In genomic region chr11:114630044-114630443, GRCm38 (mm10) we compare ENCODE assay signal across 16 mouse cellular contexts. TPM values are rescaled to one million over a fixed set of nuclear protein-coding genes. Genes with fewer than 3 reads are reported as not detected.
A peak's percentile ranks its signal among the peaks of the same experiment; 100 is the strongest.
DNase-seq lines count a peak whose midpoint lies in the region; ATAC-seq and TF ChIP-seq lines count a peak whose summit lies in the region.
"Had no signal": no experiment of that assay in that cellular context is flagged by ENCODE, and none has a peak within 500 bp of the region (broad histone marks: within the 10 kb centered on the region; RNA-seq: fewer than 3 reads in every experiment).

No protein-coding gene starts in this region.

- H3K27me3 ChIP-seq in cerebellum, adult 2 months (ENCODE audit: control insufficient read depth, insufficient read depth, low read length): no peaks in the 10 kb centered on the region
- H3K27me3 ChIP-seq in liver, embryonic 14.5 days (ENCODE audit: control insufficient read depth, insufficient read depth, low read length): no peaks in the 10 kb centered on the region
- no peaks in the 10 kb centered on the region for H3K27me3 ChIP-seq in ES-Bruce4 (ENCODE audit: control insufficient read depth, insufficient read depth, low read length, poor library complexity, severe bottlenecking)
- H3K27me3 ChIP-seq: limb, embryonic 15.5 days; stomach, embryonic 15.5 days had no signal

- no peak overlapping the region for H3K4me3 ChIP-seq in cerebellum, adult 2 months (replicated peaks; ENCODE audit: insufficient read depth, low read depth, low read length)
- no peak overlapping the region for H3K4me3 ChIP-seq in liver, embryonic 14.5 days (ENCODE audit: insufficient read depth in 1 of 2, low read depth in 2 of 2, low read length in 2 of 2)
- no peak overlapping the region for H3K4me3 ChIP-seq in ES-Bruce4 (ENCODE audit: low read depth, low read length)
- H3K4me3 ChIP-seq: erythroblast, embryonic 14.5 days; hindbrain, embryonic 13.5 days; limb, embryonic 15.5 days; neural tube, embryonic 13.5 days; stomach, embryonic 15.5 days had no signal

- H3K9ac ChIP-seq in liver, embryonic 14.5 days (replicated peaks): no peak overlapping the region
- no peak overlapping the region for H3K9ac ChIP-seq in ES-Bruce4 (ENCODE audit: low read depth, poor library complexity, severe bottlenecking)
- H3K9ac ChIP-seq: hindbrain, embryonic 13.5 days; limb, embryonic 15.5 days; neural tube, embryonic 13.5 days; stomach, embryonic 15.5 days had no signal

- H3K9me3 ChIP-seq in liver, embryonic 14.5 days (ENCODE audit: control insufficient read depth, low read length): no peaks in the 10 kb centered on the region; the same call in 1 of the 2 replicates
- no peaks in the 10 kb centered on the region for H3K9me3 ChIP-seq in ES-Bruce4 (replicated peaks; ENCODE audit: control insufficient read depth, insufficient read depth, low read length, poor library complexity, severe bottlenecking)
- H3K9me3 ChIP-seq: hindbrain, embryonic 13.5 days; stomach, embryonic 15.5 days had no signal

- no peaks in the 10 kb centered on the region for H3K4me1 ChIP-seq in cerebellum, adult 2 months (ENCODE audit: control insufficient read depth, insufficient read depth, low read length)
- no peaks in the 10 kb centered on the region for H3K4me1 ChIP-seq in liver, embryonic 14.5 days (replicated peaks; ENCODE audit: control insufficient read depth in 2 of 2, insufficient read depth in 2 of 2, low read length in 1 of 2)
- H3K4me1 ChIP-seq in ES-Bruce4 (ENCODE audit: control insufficient read depth, insufficient read depth, low read length): no peaks in the 10 kb centered on the region
- H3K4me1 ChIP-seq: limb, embryonic 15.5 days; stomach, embryonic 15.5 days had no signal

- peak; percentile 30; the same call in 1 of the 2 replicates for TF ChIP-seq CTCF in cerebellum, adult 2 months (IDR thresholded peaks at IDR 0.05; ENCODE audit: borderline replicate concordance, insufficient read depth, low read depth, low read length)
- TF ChIP-seq CTCF in liver, embryonic 14.5 days (IDR thresholded peaks at IDR 0.05; ENCODE audit: low read depth): peak; percentile 49
- TF ChIP-seq CTCF in ES-Bruce4 (IDR thresholded peaks at IDR 0.05; ENCODE audit: low read depth, low read length): peak; percentile 52

- ATAC-seq in liver, embryonic 14.5 days (ENCODE audit: insufficient read depth): no peak
- ATAC-seq: midbrain, embryonic 16.5 days had no signal

- TF ChIP-seq EP300 in liver, embryonic 14.5 days (IDR thresholded peaks at IDR 0.05; ENCODE audit: low read depth): no peak
- no peak for TF ChIP-seq EP300 in ES-Bruce4 (IDR thresholded peaks at IDR 0.05; ENCODE audit: insufficient read depth, low read depth, low read length)

- 86% methylated on average over 5 of the region's 5 CpGs for WGBS in cerebellum, adult 2 months
- WGBS in liver, embryonic 14.5 days (ENCODE audit: insufficient replicate concordance): 54% methylated on average over 5 of the region's 5 CpGs

- H3K4me2 ChIP-seq in liver, embryonic 14.5 days (ENCODE audit: low read depth): no peak overlapping the region
- H3K4me2 ChIP-seq: hindbrain, embryonic 13.5 days; limb, embryonic 15.5 days; neural tube, embryonic 13.5 days; stomach, embryonic 15.5 days had no signal

- no peak for DNase-seq in cerebellum, adult 2 months
- no peak for DNase-seq in cerebellum, postnatal 25 days
- DNase-seq in liver, embryonic 14.5 days (ENCODE audit: low read depth in 3 of 3, low spot score in 3 of 3): no peak
- DNase-seq in liver (no peak), MN1 (ENCODE audit: low spot score) (no peak)
- DNase-seq in induced T-regulatory cell, adult 2 months (ENCODE audit: low read depth): peak; percentile 18
- DNase-seq in heart, adult 11 months: no peak
- DNase-seq: cerebellum, adult 9-10 months; kidney, adult 8-10 months had no signal

- no peak overlapping the region for H3K27ac ChIP-seq in cerebellum, adult 2 months (ENCODE audit: insufficient read depth, low read length)
- H3K27ac ChIP-seq in liver, embryonic 14.5 days: no peak overlapping the region
- no peak overlapping the region for H3K27ac ChIP-seq in ES-Bruce4 (ENCODE audit: insufficient read depth, low read length)
- H3K27ac ChIP-seq: hindbrain, embryonic 13.5 days; limb, embryonic 15.5 days; neural tube, embryonic 13.5 days; stomach, embryonic 15.5 days had no signal

- H3K36me3 ChIP-seq in liver, embryonic 14.5 days (replicated peaks; ENCODE audit: control insufficient read depth, insufficient read depth, low read depth): no peaks in the 10 kb centered on the region
- H3K36me3 ChIP-seq in ES-Bruce4 (ENCODE audit: control insufficient read depth, insufficient read depth, low read length, poor library complexity, severe bottlenecking): no peaks in the 10 kb centered on the region
- H3K36me3 ChIP-seq: hindbrain, embryonic 13.5 days; limb, embryonic 15.5 days; neural tube, embryonic 13.5 days; stomach, embryonic 15.5 days had no signal

- TF ChIP-seq POLR2A in cerebellum, adult 2 months (IDR thresholded peaks at IDR 0.05; ENCODE audit: borderline replicate concordance, insufficient read depth, low read length): no peak
- TF ChIP-seq POLR2A in ES-Bruce4 (IDR thresholded peaks at IDR 0.05; ENCODE audit: insufficient read depth, low read length): no peak

RNA-seq across cellular contexts. Expression of gene Rpl38, which starts 38.3 kb away (rescaled TPM):
- 1,362 and 1,509 TPM in 2 replicates for polyA plus RNA-seq in cerebellum, adult 2 months (2012; rRNA removed)
- 758 and 1,654 TPM in 2 replicates for polyA plus RNA-seq in liver, embryonic 14.5 days (2012; rRNA removed)
- polyA plus RNA-seq in liver, embryonic 14.5 days (2014; fragmentation: Nextera tagmentation; extraction: Ambion mirVana): 899 and 926 TPM in 2 replicates
- polyA plus RNA-seq in ES-Bruce4 (2011; ENCODE audit: insufficient read depth, insufficient read length, low read depth, missing spikeins): 1,928 and 2,044 TPM in 2 replicates

RNA-seq across cellular contexts. Expression of gene Ttyh2, which starts 45.2 kb away (rescaled TPM):
- 81.2 and 92.5 TPM in 2 replicates for polyA plus RNA-seq in cerebellum, adult 2 months (2012; rRNA removed)
- polyA plus RNA-seq in liver, embryonic 14.5 days (2012; rRNA removed): 2.7 and 2.9 TPM in 2 replicates
- 6.4 and 6.5 TPM in 2 replicates for polyA plus RNA-seq in liver, embryonic 14.5 days (2014; fragmentation: Nextera tagmentation; extraction: Ambion mirVana)
- 11.7 and 11.8 TPM in 2 replicates for polyA plus RNA-seq in ES-Bruce4 (2011; ENCODE audit: insufficient read depth, insufficient read length, low read depth, missing spikeins)
